Mouse (Mus musculus) megakaryocyte, embryonic 14.5 days (primary cell): ENCODE results near the gene Metrnl. TPM values are rescaled to one million over a fixed set of nuclear protein-coding genes. Genes with fewer than 3 reads are reported as not detected.

ENCODE experiments used
- H3K27me3 ChIP-seq: replicated peaks from 2 replicates; pipeline ENCODE3; 2012; ENCODE audit warnings: inconsistent platforms
- H3K36me3 ChIP-seq: replicated peaks from 2 replicates; pipeline ENCODE3; 2012; ENCODE audit warnings: low read length, inconsistent platforms, mixed read lengths
- H3K4me1 ChIP-seq: 2 replicates; pipeline ENCODE4 v1.6.1; 2012; ENCODE audit warnings: inconsistent platforms
- H3K4me3 ChIP-seq: replicated peaks from 2 replicates; pipeline ENCODE3; 2012; ENCODE audit warnings: moderate library complexity, mild to moderate bottlenecking, inconsistent platforms
- H3K9me3 ChIP-seq: 2 replicates; pipeline ENCODE4 v1.6.1; 2012; ENCODE audit warnings: inconsistent platforms
- FLI1 ChIP-seq: IDR thresholded peaks from 2 replicates; pipeline ENCODE4 v1.6.1; 2012; ENCODE audit warnings: low read length, inconsistent platforms, mixed read lengths
- GATA1 ChIP-seq: IDR thresholded peaks from 3 replicates; pipeline ENCODE4 v1.6.1; 2012; ENCODE audit warnings: mixed read lengths, low read length, inconsistent platforms, borderline replicate concordance
- polyA plus RNA-seq: library from polyadenylated mRNA; stranded (reverse); fragments of >175 nt; gene quantifications from 2 replicates; pipeline ENCODE4 v1.2.3, GENCODE M21; 2012; ENCODE audit warnings: low replicate concordance; ENCODE audit not compliant: insufficient read depth

Gene Metrnl
- polyA plus RNA-seq, 1 experiment = 12.5 TPM

- no peak overlapping the region for H3K4me3 ChIP-seq
- TF ChIP-seq GATA1 (no peak), FLI1 (no peak)
- H3K9me3 ChIP-seq = no peaks in the 10 kb centered on the region
- H3K36me3 ChIP-seq = peaks cover 21% of the 10 kb centered on the region
- H3K27me3 ChIP-seq = peaks cover 17% of the 10 kb centered on the region
- peaks cover 25% of the 10 kb centered on the region for H3K4me1 ChIP-seq
Observed at GRCm38 (mm10) chr11:121720752-121721151, 19.4 kb downstream of the Metrnl start.

GRCm38 (mm10) chr11:121722434-121722833, 21.1 kb downstream of the Metrnl start:
- H3K27me3 ChIP-seq = peaks cover 19% of the 10 kb centered on the region
- H3K4me1 ChIP-seq = peaks cover 39% of the 10 kb centered on the region
- no peak for TF ChIP-seq FLI1
- no peak for TF ChIP-seq GATA1
- H3K4me3 ChIP-seq = no peak overlapping the region
- 0 out of 2 replicates have a peak, but pooled peaks cover under 1% of the 10 kb centered on the region for H3K9me3 ChIP-seq
- H3K36me3 ChIP-seq = peaks cover 6% of the 10 kb centered on the region

GRCm38 (mm10) chr11:121726625-121727024, 25.3 kb downstream of the Metrnl start:
- Histone ChIP-seq H3K9me3 (0 out of 2 replicates have a peak, but pooled peaks cover 3% of the 10 kb centered on the region), H3K27me3 (peaks cover 17% of the 10 kb centered on the region), H3K4me3 (no peak overlapping the region), H3K36me3 (no peaks in the 10 kb centered on the region), H3K4me1 (peaks cover 26% of the 10 kb centered on the region)
- TF ChIP-seq FLI1 (no peak), GATA1 (no peak)

GRCm38 (mm10) chr11:121734184-121734583, 32.8 kb downstream of the Metrnl start:
- Histone ChIP-seq H3K36me3 (no peaks in the 10 kb centered on the region), H3K4me3 (peak overlapping the region; percentile 43), H3K9me3 (peaks cover 9% of the 10 kb centered on the region), H3K27me3 (peaks cover 30% of the 10 kb centered on the region), H3K4me1 (peaks cover 13% of the 10 kb centered on the region)
- TF ChIP-seq FLI1 = no peak
- TF ChIP-seq GATA1 = no peak

- Histone ChIP-seq H3K9me3 (peaks cover 9% of the 10 kb centered on the region), H3K36me3 (no peaks in the 10 kb centered on the region), H3K27me3 (peaks cover 36% of the 10 kb centered on the region), H3K4me3 (peak overlapping the region; percentile 33), H3K4me1 (peaks cover 15% of the 10 kb centered on the region)
- TF ChIP-seq GATA1 (no peak), FLI1 (no peak)
Observed at GRCm38 (mm10) chr11:121734892-121735291, 33.5 kb downstream of the Metrnl start.

GRCm38 (mm10) chr11:121738616-121739015, 37.3 kb downstream of the Metrnl start:
- Histone ChIP-seq H3K4me1 (peaks cover 39% of the 10 kb centered on the region), H3K9me3 (peaks cover 9% of the 10 kb centered on the region), H3K4me3 (no peak overlapping the region), H3K36me3 (no peaks in the 10 kb centered on the region), H3K27me3 (peaks cover 20% of the 10 kb centered on the region)
- TF ChIP-seq FLI1 = no peak

- no peak for TF ChIP-seq FLI1
- no peak for TF ChIP-seq GATA1
- H3K27me3 ChIP-seq = peaks cover 16% of the 10 kb centered on the region
- H3K4me3 ChIP-seq = no peak overlapping the region
- H3K9me3 ChIP-seq = no peaks in the 10 kb centered on the region
- peaks cover 43% of the 10 kb centered on the region for H3K4me1 ChIP-seq
- no peaks in the 10 kb centered on the region for H3K36me3 ChIP-seq
Observed at GRCm38 (mm10) chr11:121740906-121741305, 39.6 kb downstream of the Metrnl start.

- Histone ChIP-seq H3K36me3 (no peaks in the 10 kb centered on the region), H3K4me1 (peaks cover 42% of the 10 kb centered on the region), H3K27me3 (peaks cover 15% of the 10 kb centered on the region), H3K9me3 (no peaks in the 10 kb centered on the region), H3K4me3 (no peak overlapping the region)
- TF ChIP-seq GATA1 = no peak
- TF ChIP-seq FLI1 = no peak
Observed at GRCm38 (mm10) chr11:121741433-121741832, 40.1 kb downstream of the Metrnl start.

GRCm38 (mm10) chr11:121743113-121743512, 41.8 kb downstream of the Metrnl start:
- no peak for TF ChIP-seq FLI1
- Histone ChIP-seq H3K4me3 (no peak overlapping the region), H3K9me3 (no peaks in the 10 kb centered on the region), H3K4me1 (peaks cover 44% of the 10 kb centered on the region), H3K36me3 (no peaks in the 10 kb centered on the region), H3K27me3 (peaks cover 11% of the 10 kb centered on the region)

GRCm38 (mm10) chr11:121743915-121744628, 42.7 kb downstream of the Metrnl start:
- H3K4me1 ChIP-seq = peaks cover 44% of the 10 kb centered on the region

GRCm38 (mm10) chr11:121746941-121747494, 45.7 kb downstream of the Metrnl start:
- TF ChIP-seq GATA1 (no peak), FLI1 (no peak)
- Histone ChIP-seq H3K9me3 (no peaks in the 10 kb centered on the region), H3K27me3 (peaks cover 2% of the 10 kb centered on the region), H3K4me3 (no peak overlapping the region), H3K4me1 (peaks cover 21% of the 10 kb centered on the region), H3K36me3 (no peaks in the 10 kb centered on the region)

More at GRCm38 (mm10) chr11:121743915-121744628, 42.7 kb downstream of the Metrnl start:
- Histone ChIP-seq H3K9me3 (no peaks in the 10 kb centered on the region), H3K4me3 (no peak overlapping the region), H3K36me3 (no peaks in the 10 kb centered on the region), H3K27me3 (peaks cover 6% of the 10 kb centered on the region)
- TF ChIP-seq FLI1 (no peak), GATA1 (no peak)
